Mouse (Mus musculus): ENCODE measurements at regions not wholly inside any gene's neighbourhood (a gene's known extent, or its start where the extent isn't known, plus 50 kb on each side); places are given as distances from the start of the nearest gene placed in this dataset.
A peak's percentile ranks its signal among the peaks of the same experiment; 100 is the strongest.

GRCm38 (mm10) chr1:186572651-186573050 lies 133.1 kb downstream of the Tgfb2 start:
- DNase-seq, result no peak

- DNase-seq, result no peak
Measured at GRCm38 (mm10) chr1:186572092-186572491, 133.7 kb downstream of the Tgfb2 start.

GRCm38 (mm10) chr1:186568496-186568895 lies 137.3 kb downstream of the Tgfb2 start:
- DNase-seq, result no peak

GRCm38 (mm10) chr1:186568076-186568475 lies 137.7 kb downstream of the Tgfb2 start:
- no peak for DNase-seq

- DNase-seq, result no peak
Measured at GRCm38 (mm10) chr1:186567136-186567826, 138.5 kb downstream of the Tgfb2 start.

GRCm38 (mm10) chr1:186562027-186562426 lies 143.8 kb downstream of the Tgfb2 start:
- DNase-seq, result no peak

GRCm38 (mm10) chr1:186555441-186555975 lies 150.3 kb downstream of the Tgfb2 start:
- DNase-seq, result no peak

GRCm38 (mm10) chr1:186554520-186555010 lies 151.2 kb downstream of the Tgfb2 start:
- DNase-seq, result no peak

GRCm38 (mm10) chr1:186552689-186553088 lies 153.1 kb downstream of the Tgfb2 start:
- no peak for DNase-seq

- peak; percentile 40 for DNase-seq
Measured at GRCm38 (mm10) chr1:186550265-186550885, 155.4 kb downstream of the Tgfb2 start.

GRCm38 (mm10) chr1:186549207-186549606 lies 156.6 kb downstream of the Tgfb2 start:
- DNase-seq, result no peak

GRCm38 (mm10) chr1:186546386-186547185 lies 159.2 kb downstream of the Tgfb2 start:
- no peak for DNase-seq

GRCm38 (mm10) chr1:186540070-186540469 lies 165.7 kb downstream of the Tgfb2 start:
- DNase-seq, result no peak

GRCm38 (mm10) chr1:186538233-186538632 lies 167.6 kb downstream of the Tgfb2 start:
- DNase-seq, result no peak

GRCm38 (mm10) chr1:186515976-186516375 lies 189.8 kb downstream of the Tgfb2 start:
- DNase-seq, result no peak

- no peak for DNase-seq
Measured at GRCm38 (mm10) chr1:186515071-186515470, 190.7 kb downstream of the Tgfb2 start.

GRCm38 (mm10) chr1:186513861-186514260 lies 191.9 kb downstream of the Tgfb2 start:
- no peak for DNase-seq

- DNase-seq, result no peak
Measured at GRCm38 (mm10) chr1:186510531-186510930, 195.3 kb downstream of the Tgfb2 start.

- no peak for DNase-seq
Measured at GRCm38 (mm10) chr1:186508358-186508757, 197.4 kb downstream of the Tgfb2 start.

- DNase-seq, result no peak
Measured at GRCm38 (mm10) chr1:186507956-186508355, 197.8 kb downstream of the Tgfb2 start.

GRCm38 (mm10) chr1:186506517-186506916 lies 199.3 kb downstream of the Tgfb2 start:
- DNase-seq, result no peak

GRCm38 (mm10) chr1:186505912-186506311 lies 199.9 kb downstream of the Tgfb2 start:
- DNase-seq, result no peak

Data from gastrocnemius, postnatal 10 days (tissue).